Mouse (Mus musculus) kidney, postnatal 14 days (tissue): Measurements from ENCODE around the gene Cgn.
"Not testable (repeated sequence)": the region's sequence is repeated elsewhere in the genome, so short reads cannot be mapped to it uniquely, and the experiment has no call there.

Experiments
- DNase-seq: peaks from one replicate; pipeline ENCODE4 v3.0.0; 2022; ENCODE audit warnings: mixed read lengths

Cgn gene

GRCm38 (mm10) chr3:94789071-94789470 is 2.8 kb upstream of the Cgn start:
- DNase-seq, result no peak

- DNase-seq, result peak; percentile 51
These were observed 959 bp upstream of the Cgn start for GRCm38 (mm10) chr3:94787122-94787780.

GRCm38 (mm10) chr3:94785958-94786357 is 334 bp downstream of the Cgn start:
- no peak for DNase-seq

DNA sequence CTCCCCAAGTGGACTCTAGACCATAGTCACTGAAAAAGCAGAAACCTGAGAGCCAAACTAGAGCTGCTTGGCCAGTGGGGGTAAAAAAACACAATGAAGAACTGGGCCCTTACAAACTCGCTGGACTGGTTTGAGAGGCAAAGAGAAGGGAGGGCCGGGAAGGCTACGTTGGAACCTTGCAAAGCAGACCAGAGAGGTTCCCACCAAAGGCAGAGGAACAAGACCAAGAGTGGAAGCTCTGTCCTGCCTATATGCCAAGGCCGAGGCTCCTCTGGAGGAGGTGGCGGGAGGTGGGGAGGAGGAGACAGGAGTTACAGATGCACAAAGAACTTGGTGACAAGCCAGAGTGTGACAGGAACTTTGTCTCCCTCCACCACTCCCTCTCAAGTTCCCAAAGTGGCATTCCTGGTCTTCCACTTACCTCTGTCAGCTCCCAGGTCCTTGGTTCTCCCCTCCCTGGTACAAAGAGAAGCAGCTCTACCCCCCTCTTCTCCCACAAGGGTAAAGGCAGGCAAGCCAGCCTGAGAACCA is 2.1 kb downstream of the Cgn start:
- peak; percentile 49 for DNase-seq

DNA sequence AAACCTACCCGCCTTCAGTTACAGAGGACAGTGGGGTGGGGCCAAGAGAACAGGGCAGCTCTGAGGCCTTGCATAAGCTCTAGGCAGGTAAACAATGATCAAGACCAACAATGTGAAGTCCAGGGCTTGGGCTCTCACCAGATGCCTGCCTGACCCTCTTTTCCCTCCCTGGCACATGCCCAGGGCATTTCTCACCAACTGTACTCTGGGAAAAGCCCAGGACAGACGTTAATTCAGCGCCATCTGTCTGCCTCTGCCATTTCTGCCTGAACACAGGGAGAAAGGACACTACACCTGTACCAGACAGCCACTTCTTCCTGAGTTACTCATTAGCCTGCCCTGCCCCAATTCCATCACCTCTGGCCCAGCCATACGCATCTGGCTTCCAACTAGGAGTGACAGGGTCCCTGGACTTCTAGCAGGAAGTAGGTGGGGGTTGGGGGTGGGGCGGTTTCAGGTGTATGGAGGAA is 2.8 kb downstream of the Cgn start:
- peak; percentile 82 for DNase-seq

DNA sequence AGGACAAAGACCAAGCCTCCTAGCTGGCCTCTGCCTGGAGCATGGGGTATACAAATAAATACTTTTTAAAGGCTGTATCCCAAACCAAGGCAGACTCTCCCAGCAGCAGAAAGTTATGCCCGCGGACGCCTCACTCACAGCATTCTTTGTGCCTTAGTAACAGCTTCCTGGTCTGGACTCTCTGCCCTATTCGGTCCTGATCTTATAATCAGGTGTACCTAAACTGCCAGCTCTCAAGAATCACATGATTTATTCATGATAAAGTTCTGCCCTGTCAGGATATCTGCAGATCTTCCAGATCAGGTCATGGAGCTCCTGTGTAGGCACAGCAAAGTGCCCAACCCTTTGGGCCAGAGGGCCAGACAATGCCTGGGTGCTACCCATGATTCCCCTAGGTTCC is 3.4 kb downstream of the Cgn start:
- peak; percentile 22 for DNase-seq

DNA sequence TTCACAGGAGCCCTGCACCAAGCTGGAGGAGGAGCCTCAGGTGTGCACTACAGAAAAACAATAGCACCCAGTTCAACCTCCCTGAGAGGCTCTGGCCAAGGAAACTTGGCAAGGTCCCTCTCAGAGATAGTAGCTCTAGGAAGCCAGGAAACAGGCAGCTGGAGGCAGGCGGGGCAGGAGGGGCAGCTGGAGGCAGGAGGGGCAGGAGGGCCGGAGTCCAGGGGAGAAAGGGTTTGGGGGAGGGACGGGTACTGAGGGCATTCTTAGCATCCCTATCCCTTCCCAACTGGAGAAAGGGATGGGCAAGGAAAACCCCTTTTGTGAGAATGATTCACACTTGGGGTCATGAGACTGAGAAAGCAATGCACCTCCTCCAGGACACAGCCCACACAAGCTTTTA is 4.9 kb downstream of the Cgn start:
- DNase-seq, result peak; percentile 30

DNA sequence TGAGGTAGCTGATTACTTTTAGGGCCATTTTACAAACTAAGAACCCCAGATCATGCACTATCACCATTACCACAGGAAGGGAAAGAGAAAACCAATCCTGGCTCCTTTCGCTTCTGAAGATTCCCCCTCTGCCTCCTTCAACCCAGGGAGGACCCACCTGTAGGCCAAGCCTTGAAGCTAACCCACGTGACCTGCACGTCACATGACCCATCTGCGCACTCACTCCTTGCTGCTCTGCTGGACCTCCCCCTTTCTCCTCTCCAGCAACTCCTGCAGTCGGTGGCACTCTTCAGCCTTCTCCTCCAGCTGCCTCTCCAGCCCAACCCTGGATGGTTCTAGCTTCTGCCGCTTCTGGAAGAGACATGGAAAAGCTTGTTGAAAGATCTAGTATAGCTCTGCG is 10.4 kb downstream of the Cgn start:
- DNase-seq, result no peak

DNA sequence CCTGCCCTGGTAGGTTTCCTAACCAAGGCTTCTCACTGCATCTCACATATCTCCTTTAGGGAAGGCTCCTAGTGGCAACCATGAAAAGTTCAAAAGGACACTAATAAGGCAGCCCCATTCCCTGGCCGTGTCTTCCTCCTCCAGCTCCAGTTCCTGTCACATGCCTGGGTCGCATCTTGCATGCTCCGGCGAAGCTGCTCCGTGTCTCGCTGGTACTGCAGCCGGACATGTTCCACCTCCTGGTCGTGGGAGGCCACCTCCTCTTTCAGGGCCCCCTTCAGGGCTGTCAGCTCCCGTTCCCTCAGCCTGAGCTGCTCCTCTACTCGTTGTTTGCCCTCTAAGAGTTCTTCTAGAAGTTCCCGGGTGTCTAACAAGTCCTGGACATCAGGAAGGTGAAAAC is 12.3 kb downstream of the Cgn start:
- DNase-seq, result no peak

GRCm38 (mm10) chr3:94765456-94765855 is 20.8 kb downstream of the Cgn start:
- not testable (repeated sequence) for DNase-seq

- not testable (repeated sequence) for DNase-seq
These were observed 21.6 kb downstream of the Cgn start for GRCm38 (mm10) chr3:94764545-94765292.

GRCm38 (mm10) chr3:94758427-94758826 is 27.9 kb downstream of the Cgn start:
- peak; percentile 39 for DNase-seq

- DNase-seq, result peak; percentile 66
These were observed 28.3 kb downstream of the Cgn start for GRCm38 (mm10) chr3:94758056-94758409.

- not testable (repeated sequence) for DNase-seq
These were observed 28.8 kb downstream of the Cgn start for GRCm38 (mm10) chr3:94757251-94758055.

DNA sequence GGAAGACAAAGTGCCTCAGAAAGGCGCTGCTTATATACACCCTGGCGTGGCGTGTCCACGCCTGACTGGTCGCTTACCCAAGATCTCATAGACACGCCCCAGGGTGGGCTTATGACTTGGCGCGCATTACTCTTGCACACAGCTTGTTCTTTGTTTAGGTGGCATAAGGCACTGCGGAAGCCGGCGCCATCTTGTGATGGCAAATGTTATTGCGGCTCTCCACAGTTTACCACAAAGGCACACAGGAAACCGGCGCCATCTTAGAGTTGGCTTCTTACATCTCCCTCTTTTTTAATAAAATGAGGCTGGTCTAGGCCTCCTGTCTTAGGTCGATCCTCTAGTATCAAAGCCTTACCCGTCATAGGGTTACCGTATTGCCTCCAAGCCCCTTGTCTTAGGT is 40.6 kb downstream of the Cgn start:
- DNase-seq, result no peak

DNA sequence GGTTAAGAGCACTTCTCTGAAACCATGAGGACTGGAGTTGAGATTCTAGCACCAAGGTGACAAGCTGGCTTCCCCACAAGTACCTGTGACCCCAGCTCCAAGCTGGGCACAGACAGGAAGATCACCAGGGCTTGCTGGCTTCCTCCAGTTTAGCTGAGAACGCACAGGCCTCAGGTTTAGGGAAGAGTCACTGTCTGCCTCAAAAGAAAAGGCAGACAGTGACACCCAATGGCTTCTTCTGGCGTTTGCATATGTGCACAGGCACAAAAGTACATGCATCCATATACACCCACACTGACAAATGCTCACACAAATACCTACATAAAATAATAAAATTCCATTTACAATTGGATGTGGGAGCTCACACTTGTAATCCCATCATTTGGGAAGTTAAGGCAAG is 62.7 kb downstream of the Cgn start:
- DNase-seq, result peak; percentile 17

DNA sequence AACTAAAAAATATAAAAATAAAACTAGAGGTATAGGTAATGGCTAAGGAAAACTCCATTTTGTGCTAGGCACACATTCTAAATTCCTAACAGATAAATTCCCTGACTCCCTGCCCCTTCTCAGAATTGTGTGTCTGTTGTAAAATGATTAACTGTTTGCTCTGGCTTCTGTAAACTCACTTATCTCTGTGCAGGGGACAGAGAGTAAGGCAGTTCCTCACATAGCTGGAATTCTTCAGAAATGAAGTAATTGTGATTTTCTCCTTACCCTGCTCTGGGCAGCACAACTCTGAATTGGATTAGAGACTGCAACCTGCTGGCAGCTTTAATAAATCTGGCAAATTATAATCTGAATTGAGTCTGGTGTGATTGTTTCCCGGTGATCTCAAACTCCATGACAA is 68.0 kb downstream of the Cgn start:
- not testable (repeated sequence) for DNase-seq

- not testable (repeated sequence) for DNase-seq
These were observed 72.9 kb downstream of the Cgn start for GRCm38 (mm10) chr3:94713424-94713823.

DNA sequence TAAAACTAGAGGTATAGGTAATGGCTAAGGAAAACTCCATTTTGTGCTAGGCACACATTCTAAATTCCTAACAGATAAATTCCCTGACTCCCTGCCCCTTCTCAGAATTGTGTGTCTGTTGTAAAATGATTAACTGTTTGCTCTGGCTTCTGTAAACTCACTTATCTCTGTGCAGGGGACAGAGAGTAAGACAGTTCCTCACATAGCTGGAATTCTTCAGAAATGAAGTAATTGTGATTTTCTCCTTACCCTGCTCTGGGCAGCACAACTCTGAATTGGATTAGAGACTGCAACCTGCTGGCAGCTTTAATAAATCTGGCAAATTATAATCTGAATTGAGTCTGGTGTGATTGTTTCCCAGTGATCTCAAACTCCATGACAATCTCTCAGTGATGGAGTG is 75.7 kb downstream of the Cgn start:
- DNase-seq, result not testable (repeated sequence)
